ENCODE assay signal across 22 mouse cellular contexts in genomic region chr11:67567991-67568390, GRCm38 (mm10).
DNase-seq lines count a peak whose midpoint lies in the region; ATAC-seq and TF ChIP-seq lines count a peak whose summit lies in the region.
"Had no signal": no experiment of that assay in that cellular context is flagged by ENCODE, and none has a peak within 500 bp of the region (broad histone marks: within the 10 kb centered on the region; RNA-seq: fewer than 3 reads in every experiment).

No protein-coding gene starts in this region.

- DNase-seq in adrenal gland, postnatal 14 days: peak; percentile 48
- DNase-seq in adrenal gland, postnatal 4 days (ENCODE audit: low spot score in 2 of 2): no peak
- peak; percentile 5 for DNase-seq in gastrocnemius, adult 2 months
- DNase-seq in gastrocnemius, postnatal 14 days: no peak
- DNase-seq in stomach, postnatal 0 days (ENCODE audit: low spot score): no peak
- no peak for DNase-seq in layer of hippocampus, adult 9-10 months (ENCODE audit: low spot score)
- DNase-seq: cerebellum, adult 18-20 months; cerebellum, adult 9-10 months; cerebellum, postnatal 14 days; gastrocnemius, postnatal 10 days; heart, adult 11 months; kidney, adult 11 months had no signal

- no peak for ATAC-seq in stomach, embryonic 16.5 days (ENCODE audit: insufficient read depth, low FRiP score)
- no peak for ATAC-seq in stomach, postnatal 0 days (ENCODE audit: low FRiP score, low TSS enrichment)
- ATAC-seq: CD4-positive, CD25-positive, alpha-beta regulatory T cell, adult 4 months; forebrain, embryonic 15.5 days had no signal

- no peak for TF ChIP-seq CTCF in gastrocnemius, adult 2 months (IDR thresholded peaks at IDR 0.05)
- TF ChIP-seq CTCF in stomach, postnatal 0 days (IDR thresholded peaks at IDR 0.05; ENCODE audit: low read depth): no peak
- TF ChIP-seq CTCF in embryonic fibroblast, embryonic 13.5 days (IDR thresholded peaks at IDR 0.05; ENCODE audit: borderline replicate concordance, insufficient read depth, low read length): no peak

- peak overlapping the region; percentile 2; the same call in 1 of the 2 replicates for H3K27ac ChIP-seq in gastrocnemius, adult 2 months
- H3K27ac ChIP-seq in stomach, embryonic 16.5 days (ENCODE audit: low read length): peak overlapping the region; percentile 4; the same call in 1 of the 2 replicates
- no peak overlapping the region for H3K27ac ChIP-seq in stomach, postnatal 0 days (replicated peaks)
- peak overlapping the region; percentile 54 for H3K27ac ChIP-seq in embryonic fibroblast, embryonic 13.5 days (ENCODE audit: insufficient read depth, low read length)
- H3K27ac ChIP-seq: embryonic facial prominence, embryonic 12.5 days; forebrain, embryonic 12.5 days; forebrain, embryonic 15.5 days; hindbrain, embryonic 12.5 days; hindbrain, embryonic 15.5 days had no signal

- no peaks in the 10 kb centered on the region for H3K36me3 ChIP-seq in stomach, embryonic 16.5 days (ENCODE audit: control insufficient read depth, insufficient read depth, low read length)
- H3K36me3 ChIP-seq in stomach, postnatal 0 days (ENCODE audit: control insufficient read depth, insufficient read depth, low read length): no peaks in the 10 kb centered on the region
- H3K36me3 ChIP-seq: embryonic facial prominence, embryonic 12.5 days; forebrain, embryonic 12.5 days; forebrain, embryonic 15.5 days; hindbrain, embryonic 12.5 days; hindbrain, embryonic 15.5 days had no signal

- TF ChIP-seq POLR2A in embryonic fibroblast, embryonic 13.5 days (IDR thresholded peaks at IDR 0.05; ENCODE audit: low read depth, low read length): no peak

- H3K27me3 ChIP-seq in stomach, embryonic 16.5 days (ENCODE audit: control insufficient read depth, insufficient read depth, low read length): no peaks in the 10 kb centered on the region
- no peaks in the 10 kb centered on the region for H3K27me3 ChIP-seq in stomach, postnatal 0 days (ENCODE audit: control insufficient read depth, insufficient read depth, low read length)
- H3K27me3 ChIP-seq: embryonic facial prominence, embryonic 12.5 days; forebrain, embryonic 12.5 days; forebrain, embryonic 15.5 days; hindbrain, embryonic 12.5 days; hindbrain, embryonic 15.5 days had no signal

- 96% methylated on average over 4 of the region's 4 CpGs for WGBS in stomach, embryonic 16.5 days
- 96% methylated on average over 4 of the region's 4 CpGs for WGBS in stomach, postnatal 0 days

- H3K4me1 ChIP-seq in stomach, embryonic 16.5 days (ENCODE audit: control insufficient read depth, insufficient read depth, low read length): peaks cover 14% of the 10 kb centered on the region; the same call in 1 of the 2 replicates
- H3K4me1 ChIP-seq in stomach, postnatal 0 days (replicated peaks; ENCODE audit: control insufficient read depth, insufficient read depth): no peaks in the 10 kb centered on the region; the same call in 1 of the 2 replicates
- H3K4me1 ChIP-seq in embryonic fibroblast, embryonic 13.5 days (ENCODE audit: control insufficient read depth, insufficient read depth, low read length): peaks cover 4% of the 10 kb centered on the region; the same call in 1 of the 2 replicates

- H3K4me3 ChIP-seq in gastrocnemius, adult 2 months: no peak overlapping the region
- H3K4me3 ChIP-seq in stomach, embryonic 16.5 days (replicated peaks; ENCODE audit: low read length): no peak overlapping the region
- H3K4me3 ChIP-seq in stomach, postnatal 0 days (ENCODE audit: low read depth, low read length): no peak overlapping the region
- H3K4me3 ChIP-seq in embryonic fibroblast, embryonic 13.5 days (ENCODE audit: insufficient read depth, low read length): no peak overlapping the region
- H3K4me3 ChIP-seq: embryonic facial prominence, embryonic 12.5 days; erythroblast, embryonic 14.5 days; forebrain, embryonic 12.5 days; forebrain, embryonic 15.5 days; hindbrain, embryonic 12.5 days; hindbrain, embryonic 15.5 days had no signal

- H3K9ac ChIP-seq in stomach, embryonic 16.5 days (ENCODE audit: low read length): no peak overlapping the region
- H3K9ac ChIP-seq in stomach, postnatal 0 days (ENCODE audit: low read length): no peak overlapping the region
- H3K9ac ChIP-seq: embryonic facial prominence, embryonic 12.5 days; forebrain, embryonic 12.5 days; forebrain, embryonic 15.5 days; hindbrain, embryonic 12.5 days; hindbrain, embryonic 15.5 days had no signal

- no peaks in the 10 kb centered on the region for H3K9me3 ChIP-seq in stomach, embryonic 16.5 days (replicated peaks; ENCODE audit: control insufficient read depth, low read length)
- no peaks in the 10 kb centered on the region for H3K9me3 ChIP-seq in stomach, postnatal 0 days (ENCODE audit: control insufficient read depth, low read length)
- H3K9me3 ChIP-seq: embryonic facial prominence, embryonic 12.5 days; forebrain, embryonic 12.5 days; forebrain, embryonic 15.5 days; hindbrain, embryonic 12.5 days; hindbrain, embryonic 15.5 days had no signal

- TF ChIP-seq EP300 in stomach, postnatal 0 days (optimal IDR thresholded peaks at IDR 0.05): no peak

- intact Hi-C loops in gastrocnemius, adult 2 months (cut with DNase I): no loop called here
- intact Hi-C loops in gastrocnemius, postnatal 14 days (cut with DNase I; ENCODE audit: low total_unique reads): no loop called here

- H3K4me2 ChIP-seq in stomach, embryonic 16.5 days (ENCODE audit: low read depth, low read length): no peak overlapping the region
- no peak overlapping the region for H3K4me2 ChIP-seq in stomach, postnatal 0 days (replicated peaks; ENCODE audit: low read depth)
- H3K4me2 ChIP-seq: embryonic facial prominence, embryonic 12.5 days; forebrain, embryonic 12.5 days; forebrain, embryonic 15.5 days; heart, embryonic 11.5 days; hindbrain, embryonic 12.5 days; hindbrain, embryonic 15.5 days had no signal

Comparison
In these comparisons a context has a peak if more than half of its experiments do, and no peak if none do; other contexts are left out.
1. DNase-seq: peak in adrenal gland, postnatal 14 days (single experiment) and gastrocnemius, adult 2 months (single experiment); none in adrenal gland, postnatal 4 days (0 of 2), gastrocnemius, postnatal 14 days (single experiment), stomach, postnatal 0 days (single experiment) and layer of hippocampus, adult 9-10 months (single experiment).